Mouse (Mus musculus): ENCODE measurements around the gene Cadps2. TPM values are rescaled to one million over a fixed set of nuclear protein-coding genes. Genes with fewer than 3 reads are reported as not detected.

The Cadps2 gene
- polyA plus RNA-seq, 2 experiments = 0.05 to 0.07 TPM

GRCm38 (mm10) chr6:23386711-23387110, 452.5 kb downstream of the Cadps2 start:
- TF ChIP-seq CTCF (IDR thresholded peaks at IDR 0.05; ENCODE audit: low read depth) (no peak), EP300 (IDR thresholded peaks at IDR 0.05; ENCODE audit: low read depth) (no peak)
- no peak for ATAC-seq (ENCODE audit: insufficient read depth)
- no peaks in the 10 kb centered on the region for H3K27me3 ChIP-seq (ENCODE audit: control insufficient read depth, insufficient read depth, low read length)
- DNase-seq (ENCODE audit: low read depth in 3 of 3, low spot score in 3 of 3) = no peak
- H3K9me3 ChIP-seq (ENCODE audit: control insufficient read depth, low read length) = no peaks in the 10 kb centered on the region
- H3K36me3 ChIP-seq (replicated peaks; ENCODE audit: control insufficient read depth, insufficient read depth, low read depth) = no peaks in the 10 kb centered on the region
- no peak overlapping the region for H3K4me2 ChIP-seq (ENCODE audit: low read depth)
- H3K4me3 ChIP-seq (ENCODE audit: insufficient read depth in 1 of 2, low read depth in 2 of 2, low read length in 2 of 2) = no peak overlapping the region
- H3K9ac ChIP-seq (replicated peaks) = no peak overlapping the region
- H3K27ac ChIP-seq = no peak overlapping the region
- H3K4me1 ChIP-seq (replicated peaks; ENCODE audit: control insufficient read depth in 2 of 2, insufficient read depth in 2 of 2, low read length in 1 of 2) = no peaks in the 10 kb centered on the region
- WGBS (ENCODE audit: insufficient replicate concordance) = 34% methylated on average over 5 of the region's 5 CpGs

- Histone ChIP-seq H3K9me3 (ENCODE audit: control insufficient read depth, low read length) (no peaks in the 10 kb centered on the region), H3K27me3 (ENCODE audit: control insufficient read depth, insufficient read depth, low read length) (no peaks in the 10 kb centered on the region), H3K4me2 (ENCODE audit: low read depth) (no peak overlapping the region), H3K36me3 (replicated peaks; ENCODE audit: control insufficient read depth, insufficient read depth, low read depth) (no peaks in the 10 kb centered on the region), H3K9ac (replicated peaks) (no peak overlapping the region), H3K4me1 (replicated peaks; ENCODE audit: control insufficient read depth in 2 of 2, insufficient read depth in 2 of 2, low read length in 1 of 2) (no peaks in the 10 kb centered on the region), H3K27ac (no peak overlapping the region), H3K4me3 (ENCODE audit: insufficient read depth in 1 of 2, low read depth in 2 of 2, low read length in 2 of 2) (no peak overlapping the region)
- 42% methylated on average over 1 of the region's 1 CpGs for WGBS (ENCODE audit: insufficient replicate concordance)
- DNase-seq (ENCODE audit: low read depth in 3 of 3, low spot score in 3 of 3) = no peak
- ATAC-seq (ENCODE audit: insufficient read depth) = no peak
- TF ChIP-seq CTCF (IDR thresholded peaks at IDR 0.05; ENCODE audit: low read depth) (no peak), EP300 (IDR thresholded peaks at IDR 0.05; ENCODE audit: low read depth) (no peak)
These were observed 456.2 kb downstream of the Cadps2 start for GRCm38 (mm10) chr6:23383004-23383347.

- Histone ChIP-seq H3K9me3 (ENCODE audit: control insufficient read depth, low read length) (no peaks in the 10 kb centered on the region), H3K36me3 (replicated peaks; ENCODE audit: control insufficient read depth, insufficient read depth, low read depth) (no peaks in the 10 kb centered on the region), H3K9ac (replicated peaks) (no peak overlapping the region), H3K27ac (no peak overlapping the region), H3K4me1 (replicated peaks; ENCODE audit: control insufficient read depth in 2 of 2, insufficient read depth in 2 of 2, low read length in 1 of 2) (no peaks in the 10 kb centered on the region), H3K4me2 (ENCODE audit: low read depth) (no peak overlapping the region), H3K27me3 (ENCODE audit: control insufficient read depth, insufficient read depth, low read length) (no peaks in the 10 kb centered on the region), H3K4me3 (ENCODE audit: insufficient read depth in 1 of 2, low read depth in 2 of 2, low read length in 2 of 2) (no peak overlapping the region)
- 41% methylated on average over 12 of the region's 12 CpGs for WGBS (ENCODE audit: insufficient replicate concordance)
- TF ChIP-seq CTCF (IDR thresholded peaks at IDR 0.05; ENCODE audit: low read depth) (no peak), EP300 (IDR thresholded peaks at IDR 0.05; ENCODE audit: low read depth) (no peak)
- no peak for ATAC-seq (ENCODE audit: insufficient read depth)
- no peak for DNase-seq (ENCODE audit: low read depth in 3 of 3, low spot score in 3 of 3)
These were observed 456.8 kb downstream of the Cadps2 start for GRCm38 (mm10) chr6:23382283-23383003.

- Histone ChIP-seq H3K4me1 (replicated peaks; ENCODE audit: control insufficient read depth in 2 of 2, insufficient read depth in 2 of 2, low read length in 1 of 2) (no peaks in the 10 kb centered on the region), H3K4me3 (ENCODE audit: insufficient read depth in 1 of 2, low read depth in 2 of 2, low read length in 2 of 2) (no peak overlapping the region), H3K9ac (replicated peaks) (no peak overlapping the region), H3K9me3 (ENCODE audit: control insufficient read depth, low read length) (no peaks in the 10 kb centered on the region), H3K27me3 (ENCODE audit: control insufficient read depth, insufficient read depth, low read length) (no peaks in the 10 kb centered on the region), H3K4me2 (ENCODE audit: low read depth) (no peak overlapping the region), H3K36me3 (replicated peaks; ENCODE audit: control insufficient read depth, insufficient read depth, low read depth) (no peaks in the 10 kb centered on the region), H3K27ac (no peak overlapping the region)
- 75% methylated on average over 7 of the region's 7 CpGs for WGBS (ENCODE audit: insufficient replicate concordance)
- ATAC-seq (ENCODE audit: insufficient read depth) (no peak), DNase-seq (ENCODE audit: low read depth in 3 of 3, low spot score in 3 of 3) (no peak)
- TF ChIP-seq EP300 (IDR thresholded peaks at IDR 0.05; ENCODE audit: low read depth) = no peak
- no peak for TF ChIP-seq CTCF (IDR thresholded peaks at IDR 0.05; ENCODE audit: low read depth)
These were observed 462.9 kb downstream of the Cadps2 start for GRCm38 (mm10) chr6:23376327-23376726.

- no peak overlapping the region for H3K4me3 ChIP-seq (ENCODE audit: insufficient read depth in 1 of 2, low read depth in 2 of 2, low read length in 2 of 2)
- ATAC-seq (ENCODE audit: insufficient read depth) = no peak
- H3K27me3 ChIP-seq (ENCODE audit: control insufficient read depth, insufficient read depth, low read length) = no peaks in the 10 kb centered on the region
- TF ChIP-seq EP300 (IDR thresholded peaks at IDR 0.05; ENCODE audit: low read depth) = no peak
- no peak for TF ChIP-seq CTCF (IDR thresholded peaks at IDR 0.05; ENCODE audit: low read depth)
- DNase-seq (ENCODE audit: low read depth in 3 of 3, low spot score in 3 of 3) = no peak
- H3K27ac ChIP-seq = no peak overlapping the region
- no peak overlapping the region for H3K9ac ChIP-seq (replicated peaks)
- 54% methylated on average over 8 of the region's 8 CpGs for WGBS (ENCODE audit: insufficient replicate concordance)
- no peak overlapping the region for H3K4me2 ChIP-seq (ENCODE audit: low read depth)
- H3K36me3 ChIP-seq (replicated peaks; ENCODE audit: control insufficient read depth, insufficient read depth, low read depth) = no peaks in the 10 kb centered on the region
- no peaks in the 10 kb centered on the region for H3K9me3 ChIP-seq (ENCODE audit: control insufficient read depth, low read length)
- no peaks in the 10 kb centered on the region for H3K4me1 ChIP-seq (replicated peaks; ENCODE audit: control insufficient read depth in 2 of 2, insufficient read depth in 2 of 2, low read length in 1 of 2)
These were observed 477.3 kb downstream of the Cadps2 start for GRCm38 (mm10) chr6:23361842-23362451.
